Mouse (Mus musculus) ovary, postnatal 10 days (tissue): ENCODE data around the gene Gm20388.

ENCODE experiments used
- DNase-seq: peaks from one replicate; pipeline ENCODE4 v3.0.0; 2022; ENCODE audit warnings: low spot score

Gm20388 gene

DNA sequence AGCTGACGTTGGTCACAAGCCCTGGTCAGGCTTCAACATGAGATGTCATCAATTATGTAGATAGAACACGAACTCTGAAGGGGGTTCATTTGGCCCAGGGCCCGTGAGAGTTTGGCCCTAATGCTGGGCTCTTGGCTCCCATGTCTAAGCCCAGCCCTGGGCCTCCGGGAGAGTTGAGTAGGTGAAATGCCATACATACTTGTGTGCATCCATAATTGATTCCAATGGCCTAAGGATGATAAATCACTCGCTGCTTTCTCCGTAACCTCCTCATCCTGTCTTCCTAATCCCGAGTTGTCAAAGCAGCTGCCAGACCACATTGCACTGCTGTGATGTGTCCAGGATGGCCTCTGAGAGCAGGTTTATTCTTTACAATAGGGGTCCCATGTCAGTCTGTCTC lies 2146.2 kb downstream of the Gm20388 start:
- DNase-seq: no peak

DNA sequence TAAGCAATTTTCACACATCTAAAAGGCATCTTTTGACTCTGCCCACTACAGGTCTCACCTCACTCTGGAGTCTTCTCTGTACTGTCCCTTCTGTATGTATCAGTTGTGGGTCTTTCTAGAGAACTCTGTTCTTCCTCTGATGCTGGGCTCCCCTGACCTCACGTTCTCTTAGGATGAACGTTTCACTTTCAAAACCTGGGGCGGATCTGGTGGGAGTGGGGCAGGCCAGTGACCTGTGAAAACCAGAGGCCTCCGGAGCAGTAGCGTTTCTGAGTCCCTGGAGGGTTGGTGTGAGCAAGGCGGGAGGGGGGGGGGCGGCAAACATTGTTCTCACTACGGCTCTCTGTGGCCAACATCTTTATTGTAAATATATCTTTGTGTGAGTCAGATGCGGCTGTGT lies 2147.9 kb downstream of the Gm20388 start:
- DNase-seq: no peak

DNA sequence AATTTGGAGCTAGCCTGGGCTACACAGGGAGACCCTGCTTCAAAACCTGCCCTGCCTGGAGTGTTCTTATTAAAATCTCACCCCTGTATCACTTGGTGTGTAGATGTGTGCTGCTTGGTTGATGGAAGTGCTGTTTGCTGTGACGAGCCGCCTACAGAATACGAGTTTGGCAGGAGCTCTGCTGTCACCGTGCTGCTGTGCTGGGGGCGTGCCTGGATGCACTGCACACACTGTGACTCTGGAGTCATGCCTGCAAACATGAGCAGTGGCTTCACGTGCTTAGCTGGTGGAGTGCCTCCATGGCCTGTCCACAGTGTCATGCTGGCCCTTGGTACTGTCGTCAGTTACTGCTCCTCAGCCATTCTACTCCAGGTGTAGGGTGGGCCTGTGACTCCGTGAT lies 2148.3 kb downstream of the Gm20388 start:
- no peak for DNase-seq

DNA sequence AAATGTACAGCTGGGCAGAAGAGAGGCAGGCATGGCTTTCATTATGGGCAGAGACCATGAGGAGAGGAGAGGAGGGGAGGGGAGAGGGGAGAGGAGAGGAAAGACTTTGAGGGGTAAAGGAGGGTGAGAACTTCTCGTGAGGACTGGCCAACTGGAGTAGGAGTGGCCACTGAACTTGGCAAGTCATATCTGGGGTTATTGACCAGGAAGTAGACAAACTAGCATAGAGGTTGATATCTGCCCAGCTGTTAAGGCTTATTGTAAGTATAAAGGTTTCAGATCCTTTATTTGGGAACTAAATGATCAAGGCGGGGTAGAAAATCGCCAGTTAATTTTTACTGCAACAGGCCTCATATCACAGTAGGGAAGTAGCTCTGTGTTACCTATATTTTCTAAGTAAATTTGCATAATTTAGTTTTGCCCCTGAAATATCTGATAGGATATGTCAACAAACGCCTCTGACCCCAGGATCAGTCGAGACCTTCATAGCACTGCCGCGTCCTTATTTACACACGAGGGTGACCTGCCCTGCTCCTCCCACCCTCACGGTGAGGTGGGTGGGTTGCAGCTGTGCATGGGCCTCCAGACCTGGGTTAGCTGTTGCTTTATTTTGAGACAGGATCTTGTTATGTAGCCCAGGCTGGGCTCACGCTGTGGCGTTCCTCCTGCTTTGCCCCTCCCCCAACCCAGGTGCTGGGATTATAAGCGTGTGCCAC lies 2152.0 kb downstream of the Gm20388 start:
- no peak for DNase-seq

DNA sequence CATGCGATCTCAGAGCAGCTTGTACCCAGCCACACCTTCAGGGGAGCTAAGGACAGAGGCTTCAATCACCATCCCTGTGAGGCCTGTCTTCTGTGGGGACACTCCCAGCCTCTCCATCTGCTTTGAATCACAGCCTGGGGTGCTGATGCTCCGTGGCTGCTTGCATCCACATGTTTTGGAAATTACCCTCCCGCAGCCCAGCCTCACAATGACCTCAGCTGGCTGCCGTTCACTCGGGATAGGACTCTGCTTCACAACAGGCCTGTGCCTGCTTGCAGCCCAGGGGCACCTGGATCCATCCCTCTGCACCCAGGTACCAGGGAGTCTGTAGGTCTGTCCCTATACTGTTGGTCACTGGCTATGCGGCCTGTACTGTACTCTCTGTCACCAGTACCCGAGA lies 2153.7 kb downstream of the Gm20388 start:
- DNase-seq: no peak

DNA sequence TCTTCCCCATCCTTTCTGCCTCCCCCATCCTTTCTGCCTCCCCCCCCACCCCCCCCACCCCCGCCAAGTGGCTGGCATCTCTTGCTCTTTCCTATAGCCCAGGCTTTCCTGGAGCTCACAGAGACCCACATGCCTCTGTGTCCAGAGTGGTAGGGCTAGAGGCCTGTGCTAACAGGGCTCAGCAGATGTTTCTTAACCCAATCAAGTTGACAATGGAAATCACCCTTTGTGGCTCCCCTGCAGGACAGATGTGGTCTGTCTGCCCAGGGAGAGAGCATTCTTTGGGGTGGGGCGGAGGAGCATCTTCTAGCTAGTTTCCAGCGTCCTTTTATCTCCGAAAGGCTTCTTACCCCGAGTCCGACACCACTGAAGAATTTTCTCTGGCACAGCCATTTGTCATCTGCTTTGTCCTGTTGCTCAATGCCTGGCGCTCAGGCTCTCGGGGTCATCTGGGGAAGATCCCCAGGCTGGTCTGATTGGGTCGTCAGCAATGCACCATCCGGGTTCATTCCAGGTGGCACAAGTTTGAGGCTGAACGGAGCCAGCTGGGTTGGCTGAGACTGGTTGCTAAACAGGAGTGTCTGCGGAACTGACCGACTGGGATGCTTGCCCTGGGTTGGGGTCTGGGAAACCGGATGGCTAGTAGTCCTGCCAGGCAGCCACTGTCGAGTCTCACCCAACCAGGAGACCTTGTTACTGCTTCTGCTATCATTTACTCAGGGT lies 2157.3 kb downstream of the Gm20388 start:
- DNase-seq: no peak

DNA sequence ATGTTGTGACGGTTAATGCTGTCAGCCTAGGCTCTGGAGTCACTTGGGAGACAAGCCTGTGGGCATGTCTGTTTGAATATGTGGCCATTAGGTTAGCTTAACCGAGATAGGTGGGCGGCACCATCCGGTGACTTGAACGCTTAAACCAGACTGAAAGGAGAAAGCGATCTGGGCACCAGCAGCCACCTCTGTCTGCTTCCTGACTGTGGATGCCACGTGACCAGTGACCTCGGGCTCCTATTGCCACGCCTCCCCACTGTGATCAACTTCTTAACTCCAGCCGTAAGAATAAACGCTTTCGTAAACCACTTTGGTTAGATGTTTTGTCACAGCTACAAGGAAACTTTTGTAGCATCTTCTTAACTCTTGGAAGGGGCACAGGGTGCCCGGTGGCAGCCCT lies 2158.0 kb downstream of the Gm20388 start:
- no peak for DNase-seq

DNA sequence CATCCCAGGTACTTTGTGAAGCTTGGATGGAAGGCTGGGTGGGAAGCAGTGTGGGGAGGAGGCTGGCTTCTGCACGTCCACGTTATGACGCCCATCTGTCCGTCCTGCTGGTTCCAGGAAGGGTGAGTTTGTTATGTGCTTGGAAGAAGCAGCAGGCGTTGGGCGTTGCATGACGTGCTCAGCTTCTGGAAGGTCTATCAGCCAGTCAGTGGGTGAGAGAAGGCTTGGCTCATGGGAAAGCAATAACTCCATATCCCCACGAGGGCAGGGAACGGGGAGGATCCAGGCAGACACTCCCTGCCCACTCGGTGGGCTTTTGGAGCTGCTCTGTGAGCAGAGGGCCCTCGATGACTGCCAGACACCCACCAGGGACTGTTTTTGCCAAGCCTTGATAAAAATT lies 2158.6 kb downstream of the Gm20388 start:
- DNase-seq: no peak

DNA sequence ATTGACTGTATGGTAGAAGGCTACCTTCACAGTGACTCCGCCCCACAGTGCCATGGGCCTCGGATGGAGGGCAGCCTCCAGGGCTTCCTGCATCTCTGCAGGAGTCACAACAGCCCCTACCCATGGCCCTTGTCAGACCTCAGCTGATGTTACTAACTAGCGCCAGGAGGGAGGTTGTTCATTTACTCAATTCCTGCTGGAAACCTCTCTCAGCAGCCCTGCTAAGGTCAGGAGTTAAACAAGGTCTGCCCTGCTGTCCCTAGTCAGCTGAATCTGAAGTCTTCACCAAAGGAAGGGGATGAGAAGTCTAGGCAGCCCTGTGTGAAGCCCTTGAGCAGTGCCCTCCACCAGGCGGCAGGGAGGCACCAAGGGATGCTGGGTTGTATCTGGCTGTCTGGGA lies 2160.6 kb downstream of the Gm20388 start:
- DNase-seq: no peak

DNA sequence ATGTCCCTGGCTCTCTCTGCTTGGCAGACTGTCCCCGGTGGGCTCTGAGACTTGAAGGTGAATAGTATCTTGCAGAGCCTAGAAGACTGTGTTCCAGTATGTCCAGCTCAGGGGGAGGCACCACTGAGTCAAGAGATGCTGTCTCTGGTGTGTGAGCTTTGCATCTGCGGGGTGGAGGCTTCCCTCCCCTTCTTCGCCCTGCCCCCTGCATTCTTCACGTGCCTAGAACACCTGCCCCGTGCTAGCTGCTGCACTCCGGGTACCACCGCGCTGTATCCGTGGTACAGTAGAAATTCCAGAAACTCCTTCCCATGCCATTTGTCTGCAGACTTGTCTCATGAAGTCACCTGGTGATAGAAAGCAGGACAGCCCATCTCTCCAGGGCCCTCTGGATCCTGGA lies 2163.3 kb downstream of the Gm20388 start:
- no peak for DNase-seq

DNA sequence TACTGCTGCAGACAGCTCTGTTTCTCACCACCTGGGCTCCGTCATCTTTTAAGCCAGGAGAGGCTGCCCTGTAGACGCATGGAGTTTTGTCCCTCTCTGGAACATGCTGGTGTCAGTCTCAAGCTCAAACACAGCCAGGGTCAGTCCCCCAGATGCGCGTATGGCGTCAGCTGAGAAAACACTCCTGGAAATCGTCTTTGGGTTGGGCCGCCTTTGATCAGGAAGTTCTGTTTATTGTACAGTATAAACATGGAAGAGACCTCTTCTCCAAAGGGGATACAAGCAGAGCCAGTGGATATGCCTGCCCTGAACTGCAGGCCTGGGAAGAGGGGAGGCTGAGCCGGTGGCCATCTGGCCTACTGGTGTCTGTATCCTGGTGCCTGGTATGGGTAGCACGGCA lies 2163.8 kb downstream of the Gm20388 start:
- DNase-seq: no peak

DNA sequence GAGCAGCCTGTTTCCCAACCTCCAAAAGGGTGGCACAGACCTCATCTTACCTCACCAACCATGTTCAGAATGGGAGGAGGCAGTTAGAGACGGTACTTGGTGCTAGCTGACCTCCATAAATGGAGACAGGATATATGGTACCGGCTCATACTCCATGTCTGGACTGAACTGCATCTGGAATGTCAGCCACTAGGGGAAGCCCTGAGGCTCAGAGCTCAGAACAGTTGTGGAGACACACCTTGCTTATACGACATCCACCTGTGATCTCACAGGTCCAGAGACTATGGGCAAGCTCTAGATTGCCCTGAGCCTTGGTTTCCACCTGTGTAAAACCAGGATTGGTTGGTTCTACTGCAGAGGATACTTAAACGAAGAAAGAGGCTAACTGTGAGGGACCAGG lies 2164.3 kb downstream of the Gm20388 start:
- no peak for DNase-seq

DNA sequence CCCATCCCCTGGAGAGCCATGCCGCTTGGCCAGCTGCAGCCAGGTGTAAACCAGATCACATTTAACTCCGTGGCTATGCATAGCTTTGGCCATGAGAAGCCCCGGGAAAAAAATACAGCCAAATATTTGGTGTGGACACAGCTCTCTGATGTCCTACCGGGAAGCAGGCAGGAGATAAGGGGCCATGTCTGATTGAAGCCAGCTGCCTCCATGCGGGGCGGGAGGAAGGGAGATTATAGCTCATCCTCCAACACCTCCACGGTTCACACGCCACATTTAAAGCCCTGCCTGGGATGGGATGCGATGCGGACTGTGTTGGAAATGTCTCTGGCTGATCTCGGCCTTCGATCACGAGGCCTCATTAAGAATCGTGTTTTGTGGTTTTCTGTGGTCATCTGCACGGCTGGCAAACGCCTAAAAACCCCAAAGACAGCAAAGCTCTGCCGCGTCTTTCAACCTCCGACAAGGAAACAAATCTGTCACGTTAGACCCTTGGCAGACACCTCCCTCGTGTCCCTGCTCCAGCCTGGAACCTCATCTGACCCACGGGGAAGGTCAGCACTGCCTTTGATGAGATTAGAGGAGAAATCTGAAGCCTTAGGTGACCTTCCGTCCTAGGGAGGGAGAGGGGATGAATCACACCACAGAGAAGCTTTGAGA lies 2165.7 kb downstream of the Gm20388 start:
- no peak for DNase-seq

DNA sequence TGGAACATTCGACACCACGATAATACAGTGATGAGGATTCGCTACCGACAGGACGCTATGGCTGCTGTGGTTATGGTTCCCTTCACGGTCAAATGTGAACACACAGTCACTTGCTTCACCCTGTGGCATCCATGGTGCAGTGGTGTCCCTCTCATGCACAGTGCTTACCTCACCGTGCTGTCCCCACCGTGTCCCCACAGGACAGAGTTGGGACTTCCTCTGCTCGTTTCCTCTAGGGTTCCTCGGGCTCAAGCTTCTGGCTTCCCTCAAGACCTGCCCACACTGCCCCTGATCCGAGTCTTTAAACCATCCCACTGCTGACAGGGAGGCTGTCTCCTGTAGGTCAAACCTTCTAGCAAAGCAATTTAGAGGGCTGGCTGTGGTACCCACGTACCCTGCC lies 2167.7 kb downstream of the Gm20388 start:
- no peak for DNase-seq

DNA sequence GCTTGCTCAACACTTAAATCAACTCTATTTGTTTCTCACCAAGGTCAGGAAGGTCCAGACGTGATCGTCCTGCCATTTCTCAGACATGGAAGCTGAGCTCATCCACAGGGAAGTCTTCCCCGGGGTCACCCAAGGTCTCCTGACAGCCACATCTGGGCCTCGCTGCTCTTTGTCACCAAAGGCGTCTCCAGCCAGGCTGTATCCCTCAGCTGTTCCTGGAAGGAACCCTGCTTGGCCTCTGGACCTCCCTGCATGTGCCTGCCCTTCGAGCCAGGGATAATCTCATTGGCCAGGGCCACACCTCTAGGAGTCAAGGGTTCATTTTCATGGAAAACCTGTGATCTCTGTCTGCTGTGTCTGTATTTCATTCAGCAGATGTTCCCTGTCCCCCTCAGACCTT lies 2168.5 kb downstream of the Gm20388 start:
- no peak for DNase-seq

DNA sequence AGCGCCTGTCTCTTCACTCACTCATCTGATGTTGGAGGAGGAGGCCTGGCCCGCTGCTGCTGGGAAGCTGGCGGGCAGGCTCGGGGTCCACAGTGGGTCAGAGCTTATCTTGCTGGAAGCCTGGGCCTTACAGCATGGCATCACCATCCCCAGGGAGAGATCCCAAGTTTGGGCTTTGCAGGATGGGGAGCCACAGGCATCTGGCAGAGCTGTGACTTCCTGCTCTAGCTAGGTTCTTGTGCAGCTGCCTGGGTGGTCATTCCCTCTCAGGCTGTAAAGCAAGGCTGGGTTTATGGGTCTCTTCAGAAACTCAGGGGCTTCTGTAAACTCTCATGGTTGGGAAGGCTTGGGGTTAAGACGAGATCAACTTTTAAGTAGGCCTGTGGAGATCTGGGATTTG lies 2169.7 kb downstream of the Gm20388 start:
- no peak for DNase-seq

DNA sequence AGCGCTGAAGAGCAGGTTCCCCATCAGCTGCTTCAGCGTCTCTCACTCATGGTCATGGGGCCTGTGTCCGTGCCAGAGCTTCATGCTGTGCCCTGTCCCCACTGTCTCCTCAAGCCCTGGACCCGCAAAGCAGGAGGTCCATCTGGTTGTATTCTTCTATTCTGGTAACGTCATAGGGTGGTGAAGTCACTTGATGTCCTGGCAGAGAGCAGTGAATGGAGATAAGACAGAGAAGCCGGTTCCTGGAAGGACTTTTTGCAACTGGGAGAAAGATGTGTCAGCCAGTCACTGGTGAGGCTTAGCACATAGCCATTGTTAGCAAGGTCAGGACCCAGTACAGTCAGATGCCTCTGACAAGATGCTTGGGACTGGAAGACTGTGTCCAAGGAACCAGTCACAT lies 2172.8 kb downstream of the Gm20388 start:
- DNase-seq: no peak

DNA sequence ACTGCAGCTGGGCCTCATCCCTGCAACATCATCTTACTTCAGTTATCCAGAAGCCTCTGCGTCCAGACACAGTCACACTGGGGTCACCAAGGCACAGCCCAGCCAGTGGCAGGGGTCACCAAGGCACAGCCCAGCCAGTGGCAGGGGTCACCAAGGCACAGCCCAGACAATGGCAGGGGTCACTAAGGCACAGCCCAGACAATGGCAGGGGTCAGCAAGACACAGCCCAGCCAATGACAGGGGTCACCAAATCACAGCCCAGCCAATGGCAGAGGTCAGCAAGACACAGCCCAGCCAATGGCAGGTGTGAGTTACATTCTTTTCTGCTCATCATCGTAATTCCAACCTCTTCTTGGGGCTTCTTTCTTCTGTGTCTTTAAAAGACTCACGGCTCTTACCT lies 2173.5 kb downstream of the Gm20388 start:
- DNase-seq: no peak

DNA sequence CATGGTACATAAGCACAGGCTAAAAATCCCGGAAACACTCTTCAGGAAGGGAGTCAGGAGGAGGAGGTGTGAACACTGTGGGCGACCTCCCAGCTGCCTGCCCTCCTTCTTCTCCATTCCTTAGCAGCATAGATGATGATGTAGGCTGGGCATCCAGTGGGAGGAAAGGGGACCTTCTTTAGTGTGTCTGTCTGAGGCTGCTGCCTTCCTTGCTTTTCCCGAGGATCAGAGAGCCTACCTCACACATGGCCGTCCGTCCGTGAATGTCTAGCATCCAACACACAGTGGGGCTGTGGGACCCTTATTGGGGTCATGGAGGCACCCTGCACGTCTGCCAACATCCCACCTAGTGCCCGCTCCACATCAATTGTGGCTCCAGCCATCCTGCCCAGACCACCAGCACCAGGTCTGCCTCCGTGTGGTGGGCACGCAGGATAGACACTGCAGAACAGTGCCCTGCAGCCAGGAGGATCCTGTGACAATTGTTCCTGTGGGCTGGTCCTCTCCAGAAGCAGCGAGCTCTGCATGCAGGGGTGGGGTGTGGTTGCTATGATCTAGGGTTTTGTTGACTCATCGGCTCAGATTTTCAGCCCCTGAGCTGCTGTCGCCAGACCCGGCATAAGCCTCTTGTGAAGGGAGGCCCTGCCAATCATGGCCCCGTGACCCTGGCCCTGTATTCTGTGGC lies 2174.2 kb downstream of the Gm20388 start:
- no peak for DNase-seq

DNA sequence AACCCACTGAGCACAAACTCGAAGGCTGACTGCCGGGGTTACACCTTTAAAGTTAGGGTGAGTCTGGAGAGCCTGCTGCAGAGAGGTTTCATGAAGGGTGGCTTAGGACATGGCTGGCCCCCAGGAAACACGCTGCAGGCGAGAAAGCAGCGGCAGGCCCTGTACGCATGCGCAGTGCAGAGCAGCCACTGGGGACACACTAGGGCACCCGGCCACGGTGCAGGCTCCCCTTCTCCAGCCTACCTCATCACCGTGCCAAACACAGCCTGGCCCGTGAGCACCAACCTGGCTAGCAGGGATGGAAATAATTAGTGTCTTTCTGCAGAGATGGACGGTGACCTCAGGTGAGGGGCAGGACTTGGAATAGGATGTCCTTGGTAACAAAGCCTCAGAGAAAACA lies 2175.4 kb downstream of the Gm20388 start:
- no peak for DNase-seq

DNA sequence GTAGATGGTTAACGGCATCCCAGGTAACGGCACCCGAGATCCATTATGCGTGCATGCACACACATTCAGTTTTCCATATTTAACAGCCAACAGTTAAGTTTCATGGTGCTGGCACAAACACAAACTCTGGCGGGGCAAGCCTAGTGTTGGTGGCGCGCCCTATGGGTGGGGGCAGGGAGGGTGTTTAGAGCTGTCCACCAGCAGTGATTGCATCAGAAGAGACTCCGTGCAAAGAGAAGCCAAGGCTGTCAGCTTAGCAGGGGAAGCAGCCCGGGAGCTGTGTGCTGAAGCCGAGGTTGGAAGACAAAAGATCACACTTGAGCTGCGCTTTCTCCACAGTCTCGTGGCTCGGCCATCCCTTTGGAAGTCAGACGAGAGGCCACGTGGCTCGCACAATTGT lies 2178.0 kb downstream of the Gm20388 start:
- no peak for DNase-seq

DNA sequence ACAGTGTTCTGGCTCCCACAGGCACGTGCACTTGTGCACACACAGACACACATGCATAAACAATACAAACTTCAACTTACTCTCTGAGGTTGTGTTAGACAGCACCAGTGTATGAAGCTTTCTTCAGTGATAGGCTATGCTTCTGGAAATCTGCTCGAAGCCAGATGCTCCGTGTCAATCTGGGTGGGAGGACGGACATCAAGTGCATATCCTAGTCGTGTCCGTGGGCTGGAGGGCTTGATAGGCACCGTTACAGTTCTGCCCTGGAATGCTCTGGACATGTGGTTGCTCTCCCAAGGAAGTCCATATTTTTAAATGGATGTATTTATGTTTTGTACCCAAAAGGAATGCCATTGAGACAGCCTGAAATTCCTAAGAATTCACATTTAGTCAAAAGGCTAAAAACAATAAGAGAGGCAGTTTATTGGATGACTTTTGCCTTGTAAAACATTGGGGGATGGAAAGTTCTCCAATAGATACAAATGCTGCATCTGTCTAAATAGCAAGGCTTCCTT lies 2178.6 kb downstream of the Gm20388 start:
- no peak for DNase-seq

DNA sequence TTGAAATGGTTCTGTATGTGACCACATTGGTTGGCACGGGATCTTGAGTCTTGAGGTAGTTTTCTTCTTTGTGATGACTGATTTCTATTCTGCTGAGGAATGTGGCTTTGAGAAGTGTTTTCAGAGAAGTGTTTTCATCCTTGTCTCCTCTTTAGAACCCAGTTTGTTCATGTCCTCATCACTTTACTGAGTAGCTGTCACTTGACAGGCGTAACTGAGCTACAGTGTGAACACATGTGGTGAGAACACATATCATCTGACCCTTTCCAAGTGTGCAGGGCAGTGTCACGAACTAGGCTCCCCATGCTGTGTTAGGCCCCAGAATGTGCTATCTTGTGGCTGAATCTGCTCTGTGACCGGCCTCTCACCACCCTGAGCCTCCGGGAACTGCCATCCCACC lies 2181.8 kb downstream of the Gm20388 start:
- no peak for DNase-seq
